Mouse (Mus musculus) left cerebral cortex, adult 18-20 months (tissue): ENCODE results near the gene Zfpl1. TPM values are rescaled to one million over a fixed set of nuclear protein-coding genes. Genes with fewer than 3 reads are reported as not detected.

ENCODE experiments used
- DNase-seq, 2 experiments: peaks; one replicate each; pipeline ENCODE4 v3.0.0; 2021 to 2022; ENCODE audit warnings: low spot score in 2 of 2, mixed read lengths in 1 of 2
- microRNA-seq, 2 experiments: library from miRNA; unstranded; fragments of <30 nt; microRNA quantifications; one replicate each; pipeline ENCODE4 v1.2.0; 2021
- total RNA-seq, 2 experiments: library from RNA; stranded (reverse); gene quantifications; 2 replicates each; pipeline ENCODE4 v1.2.3; 2021

Gene Zfpl1
- total RNA-seq, 2 experiments from 2014 or later = 38.6 to 42.1 TPM

DNA sequence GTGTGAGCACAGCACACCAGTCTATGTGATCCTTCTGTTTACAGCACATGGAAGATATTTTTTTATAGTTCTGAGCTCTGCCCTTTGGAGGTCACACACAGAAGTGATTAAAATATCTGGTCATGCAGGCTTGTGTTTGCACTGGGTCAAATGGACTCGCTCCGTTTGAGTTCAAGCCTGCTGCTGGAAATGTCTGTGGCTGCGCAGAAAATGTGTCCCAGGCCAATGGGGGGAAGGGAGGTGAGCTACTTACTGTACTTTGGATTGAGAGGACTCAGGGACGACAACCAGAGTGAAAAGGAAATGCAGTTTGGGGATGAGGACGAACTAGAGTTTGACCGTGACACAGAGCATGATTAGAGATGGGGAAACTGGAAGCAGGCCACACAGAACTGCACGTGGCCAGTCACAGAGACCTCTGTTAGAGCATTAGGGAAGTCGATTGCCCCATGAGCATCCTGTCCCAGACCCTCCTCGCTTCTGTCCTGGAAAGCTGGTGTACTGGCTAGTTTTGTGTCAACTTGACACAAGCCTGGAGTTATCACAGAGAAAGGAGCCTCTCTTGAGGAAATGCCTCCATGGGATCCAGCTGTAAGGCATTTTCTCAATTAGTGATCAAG lies 48.7 kb downstream of the Zfpl1 start:
- DNase-seq = no peak

Small RNAs within 50 kb of the gene (microRNA-seq; reads per million reads assigned to microRNA genes)
- 5.2 to 5.3 reads per million in 2 experiments for gene Mir6988

Other genes with a start within 250 kb of the Zfpl1 start
- gene Frmd8, start 209.7 kb downstream of the Zfpl1 start, total RNA-seq = 10 to 100 TPM; 13.5 to 13.6 TPM
- gene Slc25a45, start 207.1 kb downstream of the Zfpl1 start, total RNA-seq = 1 to 10 TPM; 2.3 to 3.2 TPM
- gene Tigd3, start 190.8 kb downstream of the Zfpl1 start, total RNA-seq = 1 to 10 TPM; 4.1 to 4.2 TPM
- 100 to 1,000 TPM in 1 of 2 experiments, 10 to 100 TPM in 1; 90.1 to 102 TPM for gene Dpf2, start 171.9 kb downstream of the Zfpl1 start, total RNA-seq
- gene Cdc42ep2, start 160.1 kb downstream of the Zfpl1 start, total RNA-seq = 1 to 10 TPM; 4.7 to 5.4 TPM
- gene Pola2, start 120.8 kb downstream of the Zfpl1 start, total RNA-seq = 1 to 10 TPM; 4.9 to 5.0 TPM
- gene Slc22a20, start 98.8 kb downstream of the Zfpl1 start, total RNA-seq = not detected
- 10 to 100 TPM; 27.9 to 28.1 TPM for gene Capn1, start 69.1 kb downstream of the Zfpl1 start, total RNA-seq
- gene Syvn1, start 38.4 kb downstream of the Zfpl1 start, total RNA-seq = 10 to 100 TPM; 41.3 to 41.6 TPM
- 10 to 100 TPM; 42.5 to 51.3 TPM for gene Mrpl49, start 27.2 kb downstream of the Zfpl1 start, total RNA-seq
- 100 to 1,000 TPM; 717 to 762 TPM for gene Fau, start 27.1 kb downstream of the Zfpl1 start, total RNA-seq
- 10 to 100 TPM; 32.2 to 35.0 TPM for gene Znhit2, start 23.8 kb downstream of the Zfpl1 start, total RNA-seq
- gene Tm7sf2, start 16.6 kb downstream of the Zfpl1 start, total RNA-seq = 10 to 100 TPM; 25.1 to 25.2 TPM
- gene Vps51, start 7.7 kb downstream of the Zfpl1 start, total RNA-seq = 10 to 100 TPM; 78.5 to 94.4 TPM
- gene Tmem262, start 4.9 kb downstream of the Zfpl1 start, total RNA-seq = not detected
- gene Gm28374, start 2.7 kb downstream of the Zfpl1 start, total RNA-seq = under 1 TPM; 0.54 to 0.60 TPM
- under 1 TPM in 1 of 2 experiments, not detected in 1; 0.26 TPM for gene Cdca5, start within 50 bp of the Zfpl1 start, total RNA-seq
- gene AC131692.1, start 9.5 kb upstream of the Zfpl1 start, total RNA-seq = not detected
- under 1 TPM; 0.14 to 0.21 TPM for gene Naaladl1, start 20.8 kb upstream of the Zfpl1 start, total RNA-seq
- 10 to 100 TPM; 17.8 to 19.0 TPM for gene Sac3d1, start 33.7 kb upstream of the Zfpl1 start, total RNA-seq
- 10 to 100 TPM; 41.6 to 44.8 TPM for gene Snx15, start 43.3 kb upstream of the Zfpl1 start, total RNA-seq
- gene Batf2, start 56.0 kb upstream of the Zfpl1 start, total RNA-seq = 1 to 10 TPM in 1 of 2 experiments, under 1 TPM in 1; 0.51 to 1.2 TPM
- 10 to 100 TPM; 82.9 to 92.9 TPM for gene Arl2, start 56.6 kb upstream of the Zfpl1 start, total RNA-seq
- under 1 TPM in 1 of 2 experiments, not detected in 1; 0.37 TPM for gene Majin, start 99.4 kb upstream of the Zfpl1 start, total RNA-seq
- not detected for gene Gpha2, start 141.4 kb upstream of the Zfpl1 start, total RNA-seq
- gene Ppp2r5b, start 150.9 kb upstream of the Zfpl1 start, total RNA-seq = 100 to 1,000 TPM; 152 to 158 TPM
- 10 to 100 TPM; 31.5 to 33.9 TPM for gene Atg2a, start 156.7 kb upstream of the Zfpl1 start, total RNA-seq
- gene Ehd1, start 191.8 kb upstream of the Zfpl1 start, total RNA-seq = 10 to 100 TPM; 36.8 to 39.0 TPM
- 1 to 10 TPM; 4.2 to 4.8 TPM for gene Cdc42bpg, start 221.5 kb upstream of the Zfpl1 start, total RNA-seq